Mouse (Mus musculus): Measurements from ENCODE around the gene Ccdc12.

DNA sequence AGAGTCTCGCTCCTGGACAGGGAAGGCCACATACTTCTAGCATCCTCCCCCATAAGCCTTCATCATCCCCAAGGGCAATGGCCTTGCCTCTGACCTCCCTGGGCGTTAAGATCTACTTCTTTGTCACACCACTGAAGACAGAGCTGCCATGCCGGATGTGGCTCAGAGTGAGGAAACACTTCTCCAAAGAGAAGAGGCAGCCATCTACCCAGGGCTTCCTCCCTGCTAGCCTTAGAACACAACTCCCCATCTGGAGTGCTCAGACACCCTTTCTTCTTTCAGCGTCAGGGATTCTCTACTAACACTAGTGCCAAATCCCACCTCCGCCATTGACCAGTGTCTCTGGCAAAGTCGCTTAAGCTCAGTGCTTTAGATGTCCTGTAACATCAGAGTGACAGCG is 77.9 kb downstream of the Ccdc12 start:
- TF ChIP-seq GATA1 (IDR thresholded peaks at IDR 0.05; ENCODE audit: borderline replicate concordance, low read length) (no peak), FLI1 (IDR thresholded peaks at IDR 0.05; ENCODE audit: low read length) (no peak)

Data from megakaryocyte, embryonic 14.5 days (primary cell).